Mouse (Mus musculus) embryonic facial prominence, embryonic 11.5 days (tissue): ENCODE results near the gene Ubiad1. TPM values are rescaled to one million over a fixed set of nuclear protein-coding genes. Genes with fewer than 3 reads are reported as not detected.

Experiments
- ATAC-seq: fragments of 200-750 bp; cut with Nextera tagmentation; replicated peaks from 2 replicates; pipeline ENCODE4 v1.8.0; 2017; ENCODE audit warnings: low read depth; ENCODE audit not compliant: insufficient number of reproducible peaks, low FRiP score, low TSS enrichment
- DNase-seq: peaks from one replicate; pipeline ENCODE4 v3.0.0-alpha.2; 2015; ENCODE audit warnings: low spot score
- H3K27ac ChIP-seq: fragments of 300-500 bp; sonication (generic); replicated peaks from 2 replicates; pipeline ENCODE4 v1.5.1; 2014; ENCODE audit warnings: mild to moderate bottlenecking, low read depth, low read length, control low read depth
- H3K27me3 ChIP-seq: fragments of 300-500 bp; sonication (generic); 2 replicates; pipeline ENCODE4 v1.6.1; 2014; ENCODE audit warnings: mild to moderate bottlenecking, low read length, moderate library complexity, mixed read lengths; ENCODE audit not compliant: control insufficient read depth, insufficient read depth
- H3K36me3 ChIP-seq: fragments of 300-500 bp; sonication (generic); replicated peaks from 2 replicates; pipeline ENCODE4 v1.6.1; 2014; ENCODE audit warnings: low read depth, mild to moderate bottlenecking, low read length, moderate library complexity, mixed read lengths; ENCODE audit not compliant: control insufficient read depth, insufficient read depth
- H3K4me1 ChIP-seq: fragments of 300-500 bp; sonication (generic); 2 replicates; pipeline ENCODE4 v1.6.1; 2014; ENCODE audit warnings: low read length, mixed read lengths; ENCODE audit not compliant: control insufficient read depth, insufficient read depth
- H3K4me2 ChIP-seq: fragments of 300-500 bp; sonication (generic); 2 replicates; pipeline ENCODE4 v1.6.1; 2014; ENCODE audit warnings: low read depth, mild to moderate bottlenecking, control low read depth, low read length, moderate library complexity
- H3K4me3 ChIP-seq: fragments of 300-500 bp; sonication (generic); 2 replicates; pipeline ENCODE4 v1.5.1; 2014; ENCODE audit warnings: low read depth, low read length, control low read depth
- H3K9ac ChIP-seq: fragments of 300-500 bp; sonication (generic); replicated peaks from 2 replicates; pipeline ENCODE4 v1.6.1; 2014; ENCODE audit warnings: mild to moderate bottlenecking, control low read depth, low read length
- H3K9me3 ChIP-seq: fragments of 300-500 bp; sonication (generic); replicated peaks from 2 replicates; pipeline ENCODE4 v1.6.1; 2016; ENCODE audit warnings: mild to moderate bottlenecking, low read length, inconsistent platforms, mixed read lengths; ENCODE audit not compliant: control insufficient read depth
- WGBS: fragments of 180-500 bp; shearing (Covaris S2); extraction: QIAGEN DNeasy Blood & Tissue Kit; methylation state at CpG from one replicate; pipeline ENCODE4 v1.1.7; 2014; 5-methylcytosine and 5-hydroxymethylcytosine counted together
- polyA plus RNA-seq: library from polyadenylated mRNA; unstranded; fragments of >200 nt; fragmentation: Nextera tagmentation; extraction: Ambion mirVana; gene quantifications from 2 replicates; pipeline ENCODE4 v1.2.1, GENCODE M21; 2014

Ubiad1 gene
- polyA plus RNA-seq, 1 experiment from 2014 or later: 14.2 TPM

- no peak for DNase-seq
- Histone ChIP-seq H3K27me3 (no peaks in the 10 kb centered on the region), H3K27ac (no peak overlapping the region), H3K4me1 (no peaks in the 10 kb centered on the region), H3K4me3 (no peak overlapping the region), H3K9me3 (no peaks in the 10 kb centered on the region), H3K4me2 (no peak overlapping the region), H3K9ac (no peak overlapping the region), H3K36me3 (peaks cover 23% of the 10 kb centered on the region)
- 94% methylated on average over 8 of the region's 8 CpGs for WGBS
- no peak for ATAC-seq
Measured at GRCm38 (mm10) chr4:148472436-148473174, 28.0 kb upstream of the Ubiad1 start.

DNA sequence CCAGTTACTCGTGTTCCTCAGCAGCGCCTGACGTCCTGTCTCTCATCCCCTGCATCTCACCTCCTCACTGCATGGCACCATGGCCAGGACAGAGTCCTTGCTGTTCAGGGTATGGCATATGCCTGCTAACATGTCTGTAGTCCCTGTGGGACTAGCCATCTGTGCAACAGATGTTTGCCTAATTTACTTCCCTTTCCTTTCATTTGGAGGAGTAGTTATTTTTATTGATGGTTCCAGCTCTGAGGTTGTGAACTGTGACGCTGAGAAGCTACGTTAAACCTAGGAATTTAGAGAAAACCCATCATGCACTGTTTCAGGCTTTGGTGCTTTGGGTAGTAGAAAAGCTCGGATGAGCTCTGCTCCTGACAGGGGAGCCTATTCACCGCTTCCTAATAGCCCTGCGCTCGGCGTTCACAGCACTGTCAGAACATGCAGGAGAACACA lies 26.8 kb upstream of the Ubiad1 start:
- Histone ChIP-seq H3K9ac (no peak overlapping the region), H3K27ac (no peak overlapping the region), H3K36me3 (peaks cover 27% of the 10 kb centered on the region), H3K4me1 (no peaks in the 10 kb centered on the region), H3K9me3 (no peaks in the 10 kb centered on the region), H3K27me3 (no peaks in the 10 kb centered on the region), H3K4me3 (no peak overlapping the region), H3K4me2 (no peak overlapping the region)
- ATAC-seq (no peak), DNase-seq (peak; percentile 34)
- WGBS: 64% methylated on average over 10 of the region's 10 CpGs

- no peak overlapping the region for H3K27ac ChIP-seq
- H3K9ac ChIP-seq: no peak overlapping the region
- no peaks in the 10 kb centered on the region for H3K27me3 ChIP-seq
- no peak for DNase-seq
- no peaks in the 10 kb centered on the region for H3K9me3 ChIP-seq
- 84% methylated on average over 11 of the region's 11 CpGs for WGBS
- H3K36me3 ChIP-seq: peaks cover 29% of the 10 kb centered on the region
- no peaks in the 10 kb centered on the region for H3K4me1 ChIP-seq
- ATAC-seq: no peak
- no peak overlapping the region for H3K4me3 ChIP-seq
- no peak overlapping the region for H3K4me2 ChIP-seq
Measured at GRCm38 (mm10) chr4:148469487-148470252, 25.1 kb upstream of the Ubiad1 start.

GRCm38 (mm10) chr4:148468396-148468795 lies 23.8 kb upstream of the Ubiad1 start:
- H3K27ac ChIP-seq: no peak overlapping the region
- ATAC-seq (no peak), DNase-seq (no peak)
- no peaks in the 10 kb centered on the region for H3K27me3 ChIP-seq
- no peak overlapping the region for H3K4me2 ChIP-seq
- H3K36me3 ChIP-seq: peaks cover 35% of the 10 kb centered on the region
- 90% methylated on average over 10 of the region's 10 CpGs for WGBS
- H3K4me1 ChIP-seq: no peaks in the 10 kb centered on the region
- H3K9ac ChIP-seq: no peak overlapping the region
- H3K9me3 ChIP-seq: no peaks in the 10 kb centered on the region
- no peak overlapping the region for H3K4me3 ChIP-seq

DNA sequence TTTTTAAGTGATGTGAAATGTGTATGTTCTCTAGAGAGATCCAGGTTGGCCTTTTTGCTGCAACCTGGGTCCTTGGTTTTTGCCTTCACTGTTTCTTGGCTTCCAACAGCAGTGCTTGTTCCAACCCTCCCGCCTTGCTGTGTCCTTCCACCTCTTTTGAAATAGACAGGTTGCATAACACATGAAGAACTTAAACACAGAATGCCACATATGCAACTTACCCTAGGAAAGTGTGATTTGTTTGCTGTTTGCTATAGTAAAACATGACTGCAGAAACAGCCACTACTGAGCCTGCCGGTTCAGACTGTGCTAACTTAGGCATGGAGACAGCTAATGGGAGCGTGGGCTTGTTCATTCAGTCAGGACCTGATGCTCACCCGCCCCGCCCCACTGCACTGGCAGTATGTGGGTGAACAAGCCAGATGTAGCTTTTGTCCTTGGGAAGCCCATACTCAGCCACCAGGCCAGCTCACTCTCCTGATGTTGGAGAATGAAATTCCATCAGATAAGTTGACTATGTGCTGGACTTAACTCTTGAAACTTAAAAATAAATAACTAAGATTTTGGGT lies 22.0 kb upstream of the Ubiad1 start:
- WGBS: 94% methylated on average over 5 of the region's 5 CpGs
- H3K9me3 ChIP-seq: no peaks in the 10 kb centered on the region
- ATAC-seq (no peak), DNase-seq (no peak)
- H3K9ac ChIP-seq: no peak overlapping the region
- H3K27ac ChIP-seq: no peak overlapping the region
- H3K36me3 ChIP-seq: peaks cover 33% of the 10 kb centered on the region
- H3K4me1 ChIP-seq: no peaks in the 10 kb centered on the region
- no peaks in the 10 kb centered on the region for H3K27me3 ChIP-seq
- H3K4me2 ChIP-seq: no peak overlapping the region
- no peak overlapping the region for H3K4me3 ChIP-seq

GRCm38 (mm10) chr4:148464869-148465268 lies 20.3 kb upstream of the Ubiad1 start:
- Histone ChIP-seq H3K4me3 (no peak overlapping the region), H3K4me1 (no peaks in the 10 kb centered on the region), H3K9ac (no peak overlapping the region), H3K27ac (no peak overlapping the region), H3K9me3 (no peaks in the 10 kb centered on the region), H3K4me2 (no peak overlapping the region), H3K27me3 (no peaks in the 10 kb centered on the region), H3K36me3 (peaks cover 36% of the 10 kb centered on the region)
- DNase-seq (no peak), ATAC-seq (no peak)
- WGBS: 96% methylated on average over 12 of the region's 12 CpGs

DNA sequence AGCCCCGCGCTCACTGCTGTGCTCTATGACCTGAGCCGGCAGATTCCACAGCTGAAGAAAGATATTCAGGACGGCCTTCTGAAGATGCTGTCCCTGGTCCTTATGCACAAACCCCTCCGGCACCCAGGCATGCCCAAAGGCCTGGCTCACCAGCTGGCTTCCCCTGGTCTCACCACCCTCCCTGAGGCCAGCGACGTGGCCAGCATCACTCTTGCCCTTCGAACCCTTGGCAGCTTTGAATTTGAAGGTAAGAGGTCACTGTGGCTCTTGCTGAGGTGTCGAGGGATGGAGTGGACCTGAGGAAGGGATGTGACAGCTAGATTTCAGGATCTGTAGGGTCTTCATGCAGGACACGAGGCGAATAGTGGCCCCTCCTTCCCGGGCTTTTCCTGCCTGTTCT lies 19.7 kb upstream of the Ubiad1 start:
- Histone ChIP-seq H3K36me3 (peaks cover 36% of the 10 kb centered on the region), H3K4me1 (no peaks in the 10 kb centered on the region), H3K9ac (no peak overlapping the region), H3K9me3 (no peaks in the 10 kb centered on the region), H3K4me2 (no peak overlapping the region), H3K27ac (no peak overlapping the region), H3K4me3 (no peak overlapping the region), H3K27me3 (no peaks in the 10 kb centered on the region)
- no peak for ATAC-seq
- no peak for DNase-seq
- 93% methylated on average over 12 of the region's 12 CpGs for WGBS
